Mouse (Mus musculus): ENCODE data around the gene Nags.
"Not testable (repeated sequence)": the region's sequence is repeated elsewhere in the genome, so short reads cannot be mapped to it uniquely, and the experiment has no call there.

Gene Nags

GRCm38 (mm10) chr11:102158024-102158423, 12.7 kb downstream of the Nags start:
- not testable (repeated sequence) for DNase-seq

- no peak for DNase-seq
Measured at GRCm38 (mm10) chr11:102159781-102160180, 14.5 kb downstream of the Nags start.

GRCm38 (mm10) chr11:102165971-102166722, 20.8 kb downstream of the Nags start:
- no peak for DNase-seq

- no peak for DNase-seq
Measured at GRCm38 (mm10) chr11:102167539-102167938, 22.2 kb downstream of the Nags start.

GRCm38 (mm10) chr11:102168689-102169088, 23.4 kb downstream of the Nags start:
- no peak for DNase-seq

- DNase-seq, result no peak
Measured at GRCm38 (mm10) chr11:102179836-102180235, 34.5 kb downstream of the Nags start.

- no peak for DNase-seq
Measured at GRCm38 (mm10) chr11:102184253-102184645, 38.9 kb downstream of the Nags start.

- peak; percentile 100 for DNase-seq
Measured at GRCm38 (mm10) chr11:102184646-102185495, 39.6 kb downstream of the Nags start, which contains the start of gene Lsm12. Lsm12 (minus strand) TSS chr11:102185296.

- no peak for DNase-seq
Measured at GRCm38 (mm10) chr11:102185677-102186076, 40.4 kb downstream of the Nags start.

GRCm38 (mm10) chr11:102186235-102186634, 40.9 kb downstream of the Nags start:
- no peak for DNase-seq

- DNase-seq, result no peak
Measured at GRCm38 (mm10) chr11:102188980-102189379, 43.7 kb downstream of the Nags start.

GRCm38 (mm10) chr11:102189461-102190436, 44.4 kb downstream of the Nags start, which contains the start of gene G6pc3:
G6pc3 (plus strand) TSS chr11:102189620.
- peak; percentile 68 for DNase-seq

- no peak for DNase-seq
Measured at GRCm38 (mm10) chr11:102190848-102191247, 45.5 kb downstream of the Nags start.

- no peak for DNase-seq
Measured at GRCm38 (mm10) chr11:102193657-102194440, 48.5 kb downstream of the Nags start.

GRCm38 (mm10) chr11:102196018-102196797, 50.9 kb downstream of the Nags start:
- DNase-seq, result no peak

- DNase-seq, result no peak
Measured at GRCm38 (mm10) chr11:102198245-102198644, 52.9 kb downstream of the Nags start.
